Mouse (Mus musculus) midbrain, postnatal 0 days (tissue): ENCODE measurements around the gene Prss16. TPM values are rescaled to one million over a fixed set of nuclear protein-coding genes. Genes with fewer than 3 reads are reported as not detected.
"Not testable (repeated sequence)": the region's sequence is repeated elsewhere in the genome, so short reads cannot be mapped to it uniquely, and the experiment has no call there.

Experiments
- ATAC-seq: fragments of 200-750 bp; cut with Nextera tagmentation; 2 replicates; pipeline ENCODE4 v1.8.0; 2017; ENCODE audit warnings: moderate number of reproducible peaks, mild to moderate bottlenecking, moderate TSS enrichment, moderate library complexity; ENCODE audit not compliant: low FRiP score
- DNase-seq: peaks from one replicate; pipeline ENCODE4 v3.0.0-alpha.2; 2015; ENCODE audit warnings: low spot score
- H3K27ac ChIP-seq: fragments of 300-500 bp; sonication (generic); 2 replicates; pipeline ENCODE4 v1.5.1; 2014; ENCODE audit warnings: low read depth, mild to moderate bottlenecking, low read length, mixed read lengths
- H3K27me3 ChIP-seq: fragments of 300-500 bp; sonication (generic); 2 replicates; pipeline ENCODE4 v1.6.1; 2014; ENCODE audit warnings: low read length, control low read depth, mixed read lengths; ENCODE audit not compliant: insufficient read depth
- H3K36me3 ChIP-seq: fragments of 300-500 bp; sonication (generic); 2 replicates; pipeline ENCODE4 v1.6.1; 2014; ENCODE audit warnings: low read length, control low read depth, mixed read lengths; ENCODE audit not compliant: insufficient read depth
- H3K4me1 ChIP-seq: fragments of 300-500 bp; sonication (generic); 2 replicates; pipeline ENCODE4 v1.6.1; 2014; ENCODE audit warnings: mild to moderate bottlenecking, control low read depth, antibody characterized with exemption, low read length, mixed read lengths; ENCODE audit not compliant: insufficient read depth
- H3K4me2 ChIP-seq: fragments of 300-500 bp; sonication (generic); 2 replicates; pipeline ENCODE4 v1.6.1; 2014; ENCODE audit warnings: low read depth, mild to moderate bottlenecking, low read length, mixed read lengths; ENCODE audit not compliant: poor library complexity, severe bottlenecking
- H3K4me3 ChIP-seq: fragments of 300-500 bp; sonication (generic); 2 replicates; pipeline ENCODE4 v1.5.1; 2014; ENCODE audit warnings: low read depth, mild to moderate bottlenecking, low read length, moderate library complexity
- H3K9ac ChIP-seq: fragments of 300-500 bp; sonication (generic); replicated peaks from 2 replicates; pipeline ENCODE4 v1.6.1; 2014; ENCODE audit warnings: mild to moderate bottlenecking, low read length, moderate library complexity, mixed read lengths; ENCODE audit not compliant: poor library complexity, severe bottlenecking
- H3K9me3 ChIP-seq: fragments of 300-500 bp; sonication (generic); 2 replicates; pipeline ENCODE4 v1.6.1; 2016; ENCODE audit warnings: low read length, control low read depth
- CTCF ChIP-seq: IDR thresholded peaks from 2 replicates; pipeline ENCODE4 v1.5.1; 2016; ENCODE audit warnings: antibody characterized with exemption, mild to moderate bottlenecking
- WGBS: fragments of 180-500 bp; shearing (Covaris S2); extraction: QIAGEN DNeasy Blood & Tissue Kit; methylation state at CpG from one replicate; pipeline ENCODE4 v1.1.7; 2014; 5-methylcytosine and 5-hydroxymethylcytosine counted together
- polyA plus RNA-seq: library from polyadenylated mRNA; unstranded; fragments of >200 nt; fragmentation: Nextera tagmentation; extraction: Ambion mirVana; gene quantifications from 2 replicates; pipeline ENCODE4 v1.2.1, GENCODE M21; 2015
- total RNA-seq: library from RNA; depleted of rRNA; stranded (reverse); fragments of >200 nt; gene quantifications from 2 replicates; pipeline ENCODE4 v1.2.3, GENCODE M21; 2014

Prss16 gene
- total and polyA plus RNA-seq, 2 experiments from 2014 or later, result 1.6 TPM; not detected in 1

DNA sequence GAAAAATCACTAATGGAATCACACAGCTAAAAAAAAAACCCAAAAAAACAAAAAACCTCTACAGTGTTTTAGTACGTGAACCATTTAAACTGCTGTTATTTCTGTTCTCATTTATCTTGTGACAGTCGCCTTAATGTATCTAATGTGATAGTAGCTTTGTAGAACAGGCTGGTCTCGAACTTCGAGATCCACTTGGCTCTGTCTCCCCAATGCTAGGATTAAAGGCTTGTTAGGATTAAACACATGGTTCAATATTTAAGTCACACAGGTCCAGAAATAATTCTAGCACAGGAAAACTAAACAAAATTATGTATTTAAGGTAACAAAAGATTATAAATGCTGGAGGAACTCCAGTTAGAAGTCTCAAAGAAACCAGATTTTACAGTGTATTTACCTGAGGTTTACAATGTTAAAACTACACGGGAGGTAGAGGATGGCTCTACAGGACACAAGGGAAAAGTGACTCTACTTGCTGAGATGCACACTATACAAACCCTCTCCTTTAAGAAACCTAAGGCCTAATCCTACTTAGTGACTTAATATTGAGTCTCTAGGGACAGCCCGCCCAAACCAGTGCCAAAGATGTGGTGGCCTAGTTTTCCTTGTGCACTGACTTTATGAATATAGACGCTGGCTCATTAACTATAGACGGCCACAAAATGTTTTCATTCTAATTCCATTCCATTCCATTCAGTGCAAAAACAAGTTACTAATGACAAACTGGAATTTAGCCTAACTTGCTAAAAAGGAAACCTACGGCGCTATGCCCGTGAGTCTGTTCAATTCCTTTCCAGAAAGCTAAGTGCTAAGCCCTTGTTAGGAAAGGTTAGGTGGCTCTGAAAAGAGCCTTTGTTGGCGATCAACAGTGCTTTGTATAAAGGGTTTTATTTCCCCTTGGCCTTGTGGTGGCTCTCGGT, 32.4 kb upstream of the Prss16 start:
- Histone ChIP-seq H3K36me3 (no peaks in the 10 kb centered on the region), H3K27me3 (no peaks in the 10 kb centered on the region), H3K9ac (no peak overlapping the region), H3K27ac (no peak overlapping the region), H3K9me3 (no peaks in the 10 kb centered on the region), H3K4me3 (peak overlapping the region; percentile 36), H3K4me2 (peak overlapping the region; percentile 59), H3K4me1 (peaks cover 7% of the 10 kb centered on the region; the same call in 1 of the 2 replicates)
- ATAC-seq, result no peak
- TF ChIP-seq CTCF, result no peak
- WGBS, result 2% methylated on average over 13 of the region's 13 CpGs
- no peak for DNase-seq

DNA sequence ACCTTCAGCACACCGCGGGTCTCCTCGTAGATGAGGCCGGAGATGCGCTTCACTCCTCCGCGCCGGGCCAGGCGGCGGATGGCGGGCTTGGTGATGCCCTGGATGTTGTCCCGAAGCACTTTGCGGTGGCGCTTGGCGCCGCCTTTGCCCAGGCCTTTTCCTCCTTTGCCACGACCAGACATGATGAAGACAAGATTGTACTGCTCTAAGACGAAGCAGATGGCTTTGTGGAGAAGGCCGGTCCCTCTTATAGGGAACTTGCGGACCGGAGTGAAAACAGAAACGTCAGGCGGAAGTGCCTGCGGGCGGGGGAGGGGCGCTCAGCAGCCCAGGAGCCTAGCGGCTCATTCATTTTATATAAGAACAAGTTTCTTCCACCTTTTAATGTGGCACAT, 31.6 kb upstream of the Prss16 start, which contains the start of gene Hist1h4i:
Gene Hist1h4i (minus strand): TSS at position 221 of the 395 bp plus-strand sequence.
- Histone ChIP-seq H3K4me1 (peaks cover 13% of the 10 kb centered on the region), H3K4me3 (peak within 1 kb of the TSS; percentile 36), H3K27ac (0 out of 2 replicates have a peak within 1 kb of the TSS, but pooled peaks have one; percentile 47), H3K4me2 (peak within 1 kb of the TSS; percentile 59)
- under 1% methylated on average over 21 of the region's 27 CpGs for WGBS
- H3K9ac ChIP-seq, H3K9me3 ChIP-seq, H3K27me3 ChIP-seq, H3K36me3 ChIP-seq: not testable (repeated sequence)
- peak; percentile 96 for DNase-seq
- peak; percentile 52 for ATAC-seq

DNA sequence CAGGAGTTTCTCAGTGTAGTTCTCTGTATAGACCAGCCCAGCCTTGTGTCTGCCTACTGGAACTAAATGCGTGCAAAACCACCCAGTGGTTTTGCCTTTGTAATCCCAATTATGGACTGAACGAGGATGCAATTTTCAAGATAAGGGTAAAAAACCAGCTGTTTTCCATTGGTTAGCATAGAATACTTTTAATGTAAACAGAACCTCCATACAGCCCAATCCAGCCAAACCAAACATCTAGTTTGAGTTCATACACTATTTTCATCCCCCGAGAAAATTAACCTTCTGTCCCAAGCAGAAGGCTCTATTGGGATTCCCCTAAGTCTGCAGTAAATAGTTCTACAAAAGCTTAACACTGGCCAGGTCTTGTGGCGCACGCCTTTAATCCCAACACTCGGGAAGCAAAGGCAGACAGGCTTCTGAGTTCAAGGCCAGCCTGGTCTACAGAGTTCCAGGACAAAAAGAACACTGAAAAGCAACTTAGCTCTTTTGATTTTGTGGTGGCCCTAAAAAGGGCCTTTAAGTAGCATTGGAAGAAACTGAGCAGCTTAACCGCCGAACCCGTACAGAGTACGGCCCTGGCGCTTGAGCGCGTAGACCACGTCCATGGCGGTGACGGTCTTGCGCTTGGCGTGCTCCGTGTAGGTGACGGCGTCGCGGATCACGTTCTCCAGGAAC, 31.1 kb upstream of the Prss16 start:
- no peaks in the 10 kb centered on the region for H3K27me3 ChIP-seq
- DNase-seq (peak; percentile 27), ATAC-seq (0 out of 2 replicates have a peak, but pooled peaks have one; percentile 2)
- no peaks in the 10 kb centered on the region for H3K36me3 ChIP-seq
- 0 out of 2 replicates have a peak overlapping the region, but pooled peaks have one; percentile 47 for H3K27ac ChIP-seq
- H3K4me3 ChIP-seq, result peak overlapping the region; percentile 36
- H3K9me3 ChIP-seq, result no peaks in the 10 kb centered on the region
- peaks cover 14% of the 10 kb centered on the region for H3K4me1 ChIP-seq
- H3K4me2 ChIP-seq, result peak overlapping the region; percentile 59
- no peak overlapping the region for H3K9ac ChIP-seq
- WGBS, result 2% methylated on average over 17 of the region's 24 CpGs
- no peak for TF ChIP-seq CTCF

DNA sequence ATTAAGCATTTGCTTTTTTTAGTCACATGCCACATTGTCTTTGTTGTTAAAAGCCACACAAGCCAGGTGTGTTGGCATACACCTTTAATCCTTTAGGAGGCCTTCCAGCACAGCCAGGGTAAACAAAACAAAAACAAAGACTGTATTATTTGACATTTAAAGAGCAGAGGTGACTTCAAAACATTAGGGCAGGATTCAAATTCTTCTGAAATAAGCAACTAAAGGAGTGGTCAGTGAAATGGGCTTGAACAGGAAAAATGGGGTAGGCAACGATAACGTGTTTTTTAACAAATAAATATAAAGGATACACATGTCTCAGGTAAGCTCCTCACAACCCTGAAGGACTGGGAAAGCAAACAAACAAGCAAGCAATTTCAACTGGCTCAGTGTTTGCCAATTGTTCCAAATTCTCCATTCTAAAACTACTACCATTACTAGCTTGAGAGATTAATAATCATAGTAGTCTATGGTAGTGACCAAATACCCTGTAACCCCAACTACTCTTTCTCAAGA, 30.5 kb upstream of the Prss16 start:
- H3K27me3 ChIP-seq, result no peaks in the 10 kb centered on the region
- peak overlapping the region; percentile 59 for H3K4me2 ChIP-seq
- TF ChIP-seq CTCF, result no peak
- no peaks in the 10 kb centered on the region for H3K36me3 ChIP-seq
- H3K9me3 ChIP-seq, result no peaks in the 10 kb centered on the region
- no peak for DNase-seq
- no peak overlapping the region for H3K9ac ChIP-seq
- H3K4me1 ChIP-seq, result peaks cover 14% of the 10 kb centered on the region
- H3K27ac ChIP-seq, result no peak overlapping the region
- 0 out of 2 replicates have a peak overlapping the region, but pooled peaks have one; percentile 36 for H3K4me3 ChIP-seq
- no peak for ATAC-seq
- 8% methylated on average over 2 of the region's 2 CpGs for WGBS

DNA sequence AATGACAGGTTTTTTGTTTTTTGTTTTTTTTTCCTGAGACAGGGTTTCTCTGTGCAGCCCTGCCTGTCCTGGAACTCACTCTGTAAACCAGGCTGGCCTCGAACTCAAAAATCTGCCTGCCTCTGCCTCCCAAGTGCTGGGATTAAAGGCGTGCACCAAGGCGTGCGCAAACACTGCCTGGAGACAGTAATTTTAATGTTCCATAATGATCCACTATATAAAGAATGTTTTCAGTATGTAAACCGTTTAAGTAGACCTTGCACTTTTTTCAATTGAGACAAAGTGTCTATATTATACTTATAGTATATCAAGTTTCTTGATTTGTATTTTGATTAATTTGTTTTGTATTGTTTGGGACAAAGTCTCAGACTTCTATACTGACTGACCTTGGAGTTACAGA, 29.8 kb upstream of the Prss16 start:
- no peaks in the 10 kb centered on the region for H3K27me3 ChIP-seq
- H3K9ac ChIP-seq, result no peak overlapping the region
- no peak for TF ChIP-seq CTCF
- H3K36me3 ChIP-seq, result no peaks in the 10 kb centered on the region
- no peak overlapping the region for H3K27ac ChIP-seq
- peaks cover 14% of the 10 kb centered on the region for H3K4me1 ChIP-seq
- DNase-seq (no peak), ATAC-seq (no peak)
- no peak overlapping the region for H3K4me3 ChIP-seq
- H3K9me3 ChIP-seq, result no peaks in the 10 kb centered on the region
- no peak overlapping the region for H3K4me2 ChIP-seq
- WGBS, result 65% methylated on average over 5 of the region's 5 CpGs
